Mouse (Mus musculus) ZHBTc4 (cell line): ENCODE measurements at regions not wholly inside any gene's neighbourhood (a gene's known extent, or its start where the extent isn't known, plus 50 kb on each side); places are given as distances from the start of the nearest gene placed in this dataset.
A peak's percentile ranks its signal among the peaks of the same experiment; 100 is the strongest.

Experiments used
- DNase-seq: peaks from one replicate; pipeline ENCODE4 v3.0.0-alpha.2; 2011; ENCODE audit warnings: low read depth, low spot score

DNA sequence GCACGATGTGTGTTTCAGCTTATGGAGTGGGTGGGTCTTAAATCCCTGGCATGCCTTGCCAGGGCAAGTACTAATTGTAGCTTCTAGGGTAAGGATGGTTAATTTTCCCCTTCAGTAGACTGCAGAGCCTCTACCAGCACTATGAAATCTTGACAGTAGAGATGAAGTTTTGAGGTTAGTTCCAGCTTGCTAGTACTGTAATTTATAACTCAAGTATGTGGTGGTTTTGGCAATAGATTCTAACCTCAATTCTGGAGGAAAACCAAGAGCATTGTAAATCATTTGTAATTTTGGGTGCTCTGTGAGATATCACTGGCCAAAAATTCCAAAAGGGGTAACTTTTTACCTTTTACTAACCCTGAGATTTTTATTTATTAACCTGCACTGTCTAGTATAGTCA lies 164.3 kb upstream of the Ednrb start:
- DNase-seq = no peak

DNA sequence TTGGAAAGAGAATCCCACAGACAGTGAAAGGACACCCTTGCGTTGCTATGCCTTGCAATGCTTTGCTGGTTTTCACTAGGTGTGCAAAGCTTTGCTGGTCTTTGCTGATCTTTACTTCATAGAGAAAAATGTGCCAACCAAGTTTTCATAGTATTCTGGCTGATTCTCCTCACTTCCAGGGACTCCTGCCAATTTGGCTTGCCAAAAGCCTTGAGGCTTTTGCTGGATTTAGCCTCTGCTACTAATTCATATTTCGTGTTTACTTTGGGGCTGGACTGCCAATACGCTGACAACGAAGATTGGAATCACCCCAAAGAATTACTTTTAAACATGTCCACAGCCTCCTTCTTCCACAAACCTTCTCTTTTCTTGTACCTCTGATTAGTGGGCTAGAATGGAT lies 162.2 kb upstream of the Ednrb start:
- no peak for DNase-seq

DNA sequence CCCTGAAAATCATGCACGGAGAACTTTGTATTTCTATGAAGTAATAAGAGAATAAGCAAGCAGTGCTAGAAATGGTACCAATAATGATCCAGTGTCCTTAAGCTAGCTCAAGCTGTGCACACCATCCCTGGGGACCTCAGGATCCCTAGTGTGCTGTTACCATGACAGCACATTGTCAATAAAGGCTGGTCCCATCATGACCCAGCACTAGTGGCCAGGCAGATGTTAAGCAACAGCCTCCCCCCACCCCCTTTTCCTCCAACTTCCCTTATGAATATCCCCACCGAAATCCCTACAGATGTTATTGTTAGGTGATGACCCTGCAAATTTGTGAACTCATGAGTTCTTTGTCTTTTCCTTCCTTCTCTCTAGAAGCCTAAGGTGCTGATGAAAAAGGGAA lies 160.9 kb upstream of the Ednrb start:
- no peak for DNase-seq

GRCm38 (mm10) chr14:104002421-104002820 lies 158.2 kb upstream of the Ednrb start:
- DNase-seq = no peak

DNA sequence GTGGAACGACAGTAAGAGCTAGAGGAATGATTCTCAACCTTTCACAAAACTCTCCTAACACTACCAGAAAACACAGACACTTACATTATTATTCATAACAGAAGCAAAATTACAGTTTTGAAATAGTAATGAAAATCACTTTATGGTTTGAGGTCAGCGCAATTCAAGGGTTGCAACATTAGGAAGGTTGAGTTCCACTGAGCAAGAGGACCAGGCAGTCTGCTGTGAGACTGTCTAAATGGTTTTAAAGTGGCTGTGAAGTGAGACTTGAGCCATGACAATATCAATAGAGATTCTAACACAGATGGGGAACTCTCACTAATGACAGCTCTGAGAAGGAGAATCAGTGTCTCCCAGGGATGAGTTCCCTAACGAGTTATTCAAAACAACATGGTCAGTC lies 146.2 kb upstream of the Ednrb start:
- no peak for DNase-seq

DNA sequence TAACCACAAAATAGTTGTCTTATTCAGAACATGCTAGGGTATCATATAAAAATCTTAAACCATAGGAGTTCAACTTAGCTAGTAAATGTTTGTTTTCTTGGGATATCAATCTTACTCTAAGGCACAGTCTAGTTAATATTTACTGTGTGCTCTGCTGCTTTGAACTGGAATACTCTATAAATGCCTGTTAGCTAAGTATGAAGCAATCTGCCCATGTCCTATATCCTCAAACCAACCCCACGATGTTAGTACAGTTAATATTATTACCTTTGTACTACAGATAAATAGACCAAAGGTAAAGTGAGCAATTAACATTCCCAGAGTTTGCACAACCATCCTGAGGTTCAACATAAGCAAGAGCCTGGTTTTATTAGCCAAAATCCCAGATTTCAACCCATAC lies 145.7 kb upstream of the Ednrb start:
- DNase-seq = no peak

GRCm38 (mm10) chr14:103987266-103987665 lies 143.1 kb upstream of the Ednrb start:
- no peak for DNase-seq

GRCm38 (mm10) chr14:103984349-103984748 lies 140.1 kb upstream of the Ednrb start:
- no peak for DNase-seq

DNA sequence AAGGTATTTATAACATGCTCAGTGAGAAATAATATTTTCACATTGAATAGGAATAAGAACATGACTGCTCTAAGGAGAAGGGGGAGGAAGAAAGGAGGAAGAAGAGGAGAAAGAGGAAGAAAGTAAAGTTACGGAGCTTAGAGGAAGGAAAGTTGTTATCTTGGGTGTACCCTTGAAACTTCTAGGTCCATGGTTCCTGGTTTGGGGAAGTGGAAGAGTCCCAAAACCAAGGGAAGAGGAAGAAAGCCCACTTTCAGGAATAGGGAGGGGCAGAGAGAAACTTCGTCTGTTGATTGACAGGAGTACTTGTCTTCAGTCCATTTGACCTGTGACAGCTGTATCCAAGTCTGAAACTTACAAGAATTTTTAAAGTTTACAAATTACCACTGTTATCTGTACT lies 134.6 kb upstream of the Ednrb start:
- DNase-seq = no peak

GRCm38 (mm10) chr14:103977769-103978168 lies 133.6 kb upstream of the Ednrb start:
- no peak for DNase-seq

DNA sequence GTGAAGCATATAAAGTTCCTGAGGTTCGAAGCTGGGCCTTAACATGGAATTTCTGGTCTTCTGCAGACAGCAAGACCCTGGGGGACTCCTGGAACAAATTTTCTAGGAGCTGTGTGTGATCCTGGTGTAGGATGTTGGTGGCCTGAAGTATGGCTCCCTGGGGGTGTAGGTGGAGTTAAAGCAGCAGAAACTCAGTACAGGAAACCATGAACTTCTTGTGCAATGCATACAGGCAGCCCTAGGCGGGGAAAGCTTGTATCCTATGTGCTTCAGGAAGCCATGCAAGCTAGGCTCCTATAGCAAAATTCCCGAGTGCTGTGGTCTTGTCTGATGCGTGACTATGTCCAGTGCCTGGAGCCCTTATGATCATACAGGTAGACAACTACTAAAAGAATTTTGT lies 129.8 kb upstream of the Ednrb start:
- DNase-seq = no peak

DNA sequence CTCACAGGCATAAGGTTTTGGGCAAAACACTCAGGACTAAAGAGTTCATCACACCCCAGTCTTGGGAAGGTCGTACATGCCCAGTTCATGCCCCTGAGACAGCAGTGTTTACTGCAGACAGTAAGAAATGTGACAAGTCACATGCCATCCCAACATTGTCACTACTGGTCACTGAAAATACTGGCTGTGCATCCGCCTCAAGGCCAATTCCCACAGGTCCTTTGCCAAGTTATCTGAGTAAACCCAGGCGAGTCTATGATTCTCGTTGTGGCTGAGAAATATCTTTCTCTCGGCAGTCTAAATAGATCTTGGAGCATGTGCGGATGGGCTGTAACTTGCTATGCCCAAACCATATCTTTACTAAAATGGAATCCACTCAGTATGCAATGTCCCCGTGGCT lies 128.9 kb upstream of the Ednrb start:
- no peak for DNase-seq

GRCm38 (mm10) chr14:103969305-103969704 lies 125.1 kb upstream of the Ednrb start:
- DNase-seq = no peak

GRCm38 (mm10) chr14:103966293-103966692 lies 122.1 kb upstream of the Ednrb start:
- no peak for DNase-seq

DNA sequence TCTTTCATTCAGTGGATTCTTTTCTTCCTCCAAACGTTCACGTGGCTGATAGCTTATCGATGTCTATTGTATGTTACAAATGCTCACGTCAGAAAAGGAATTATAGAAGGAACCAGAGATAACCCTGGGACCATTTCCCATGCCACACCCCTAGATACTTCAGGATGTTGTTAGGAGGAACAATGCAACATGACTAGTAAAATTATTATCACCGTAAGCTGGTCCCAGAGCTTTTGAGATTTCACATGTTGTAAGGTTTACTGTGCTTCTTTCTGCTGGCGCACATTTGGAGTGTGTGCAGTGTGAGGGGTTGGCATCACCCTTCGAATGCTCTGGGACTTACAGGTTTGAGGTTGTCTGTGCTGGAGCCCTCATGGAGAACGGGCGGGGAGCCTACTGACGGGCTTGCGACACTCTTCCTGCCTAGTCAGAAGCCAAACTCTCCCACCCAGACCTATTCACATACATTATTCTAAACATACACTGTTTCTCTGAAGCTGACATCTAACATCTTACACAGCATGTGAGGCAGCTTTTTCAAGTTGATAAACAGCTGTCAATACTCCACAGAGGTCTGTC lies 118.2 kb upstream of the Ednrb start:
- no peak for DNase-seq

GRCm38 (mm10) chr14:103951899-103952298 lies 107.7 kb upstream of the Ednrb start:
- DNase-seq = no peak

GRCm38 (mm10) chr14:103949950-103950349 lies 105.7 kb upstream of the Ednrb start:
- DNase-seq = no peak

- DNase-seq = no peak
Measured at GRCm38 (mm10) chr14:103948026-103948777, 104.0 kb upstream of the Ednrb start.

GRCm38 (mm10) chr14:103945753-103946152 lies 101.6 kb upstream of the Ednrb start:
- DNase-seq = no peak

GRCm38 (mm10) chr14:103939867-103940266 lies 95.7 kb upstream of the Ednrb start:
- peak; percentile 19 for DNase-seq

DNA sequence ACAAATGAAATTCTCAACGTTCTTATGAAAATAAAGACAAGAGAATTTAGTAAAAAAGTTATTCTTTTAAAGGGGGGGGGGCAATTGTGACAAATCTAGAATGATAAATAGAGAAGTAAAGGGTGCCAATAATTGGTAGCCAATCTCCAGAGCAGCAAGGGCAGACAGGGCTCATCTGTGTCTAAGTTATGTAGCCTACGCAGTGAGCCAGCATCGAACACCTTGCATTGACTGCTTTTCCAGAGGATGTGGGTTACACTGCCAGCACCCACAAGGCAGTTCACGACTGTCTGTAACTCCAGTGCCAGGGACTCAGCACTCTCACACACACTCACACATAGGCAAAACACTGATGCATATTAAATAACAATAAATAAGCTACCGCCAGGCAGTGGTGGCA lies 94.7 kb upstream of the Ednrb start:
- DNase-seq = no peak

DNA sequence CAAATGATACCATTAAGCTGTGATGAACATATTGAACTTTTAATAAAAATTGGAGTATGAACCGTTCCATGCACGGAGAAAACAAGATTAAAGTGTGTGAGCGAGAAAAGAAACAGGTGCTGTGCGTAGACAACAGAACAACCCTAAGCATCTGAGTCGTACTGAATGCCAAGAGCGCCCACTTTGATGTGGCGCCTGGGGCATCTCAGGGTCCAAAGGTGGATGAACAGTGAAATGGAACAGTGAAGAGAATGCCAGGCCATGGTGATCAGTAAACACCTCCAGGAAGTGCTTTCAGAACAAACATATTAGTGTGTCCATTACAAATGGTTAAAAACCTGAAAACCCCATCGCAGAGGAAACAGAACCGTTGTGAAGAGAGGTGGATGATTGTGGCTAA lies 94.0 kb upstream of the Ednrb start:
- DNase-seq = no peak

DNA sequence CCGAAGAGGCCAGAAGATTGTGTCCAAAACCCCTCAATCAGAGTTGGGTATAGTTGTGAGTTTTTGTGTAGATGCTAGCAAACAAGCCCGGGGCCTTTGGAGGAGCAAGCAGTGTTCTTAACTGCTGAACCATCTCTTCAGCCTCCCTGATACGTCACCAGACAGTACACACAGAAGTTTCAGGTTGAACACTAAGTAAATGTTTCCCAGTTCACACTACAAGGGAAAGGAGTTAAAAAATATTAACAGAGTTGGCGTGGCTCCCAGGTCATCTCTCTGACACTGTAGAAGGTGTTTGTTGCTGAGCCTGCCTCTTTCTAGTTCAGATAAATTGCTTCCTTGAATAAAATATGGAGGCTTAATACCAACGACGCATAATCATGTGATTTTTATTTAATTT lies 93.5 kb upstream of the Ednrb start:
- no peak for DNase-seq

DNA sequence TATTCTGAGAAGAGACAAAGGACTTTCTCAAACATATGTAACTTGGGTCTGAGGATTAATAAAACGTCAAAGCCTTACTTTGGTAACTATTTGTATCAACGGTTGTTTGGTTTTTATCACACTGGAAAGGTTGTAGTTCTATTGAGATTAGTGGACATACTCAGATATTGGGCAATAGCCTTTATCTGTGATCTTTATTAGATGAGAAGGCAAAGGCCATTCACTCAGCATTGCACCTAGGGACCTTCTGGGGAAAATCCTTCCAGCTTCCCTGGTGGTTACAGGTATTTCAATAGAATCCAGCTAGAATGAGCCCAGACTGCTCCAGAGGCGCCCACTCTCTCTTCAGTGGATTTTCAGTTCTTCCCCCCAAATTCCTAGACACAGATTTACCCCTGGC lies 89.6 kb upstream of the Ednrb start:
- DNase-seq = no peak
